ENCODE assay signal across 21 mouse cellular contexts in the genomic region with DNA sequence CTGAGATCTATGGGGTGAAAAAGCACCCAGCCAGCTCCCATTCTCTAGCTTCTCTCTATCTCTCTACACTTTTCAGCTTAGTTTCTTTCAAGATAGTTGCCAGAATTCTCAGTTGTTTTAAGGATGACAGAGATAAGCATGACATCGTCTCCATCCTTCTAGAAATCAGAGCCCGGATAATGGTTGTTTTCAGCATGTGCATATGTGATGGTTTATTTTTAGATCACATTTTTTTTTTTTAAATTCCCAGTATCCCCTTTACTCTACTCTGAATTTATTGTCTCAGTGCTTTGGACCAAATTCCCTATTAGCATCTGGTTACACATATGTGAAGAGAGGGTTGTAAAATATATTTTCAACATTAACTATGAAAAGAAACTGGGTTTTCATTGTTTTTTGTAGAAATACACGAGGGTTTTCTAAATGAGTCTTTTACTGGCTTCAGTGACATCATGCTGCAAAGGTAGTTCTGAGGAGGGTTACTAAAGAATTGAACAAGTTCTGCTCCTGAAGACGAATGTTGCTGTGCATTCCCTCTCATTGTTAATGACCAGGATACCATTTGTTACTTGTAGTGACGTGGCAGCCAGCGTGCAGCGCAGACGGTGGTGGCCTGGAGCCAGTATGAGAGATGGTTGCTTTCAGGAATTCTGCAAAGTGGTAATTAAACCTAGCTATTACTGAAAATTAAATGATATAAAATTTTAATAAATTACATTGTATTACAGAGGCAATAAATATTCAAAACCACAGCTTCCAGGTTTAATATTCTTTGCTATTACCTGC. TPM values are rescaled to one million over a fixed set of nuclear protein-coding genes. Genes with fewer than 3 reads are reported as not detected.
DNase-seq lines count a peak whose midpoint lies in the region; ATAC-seq and TF ChIP-seq lines count a peak whose summit lies in the region.
"Had no signal": no experiment of that assay in that cellular context is flagged by ENCODE, and none has a peak within 500 bp of the region (broad histone marks: within the 10 kb centered on the region; RNA-seq: fewer than 3 reads in every experiment).

No protein-coding gene starts in this region.

- peaks cover 11% of the 10 kb centered on the region for H3K4me1 ChIP-seq in forebrain, embryonic 16.5 days (replicated peaks; ENCODE audit: control insufficient read depth, insufficient read depth, low read length)
- 0 out of 2 replicates have a peak, but pooled peaks cover 3% of the 10 kb centered on the region for H3K4me1 ChIP-seq in forebrain, embryonic 12.5 days
- no peaks in the 10 kb centered on the region for H3K4me1 ChIP-seq in intestine, embryonic 15.5 days (replicated peaks)
- H3K4me1 ChIP-seq: heart, embryonic 10.5 days; liver, embryonic 13.5 days; midbrain, embryonic 12.5 days had no signal

- H3K4me3 ChIP-seq in forebrain, embryonic 16.5 days (replicated peaks; ENCODE audit: low read length), result no peak overlapping the region
- no peak overlapping the region for H3K4me3 ChIP-seq in forebrain, embryonic 12.5 days (replicated peaks)
- no peak overlapping the region for H3K4me3 ChIP-seq in layer of hippocampus, adult 2 months
- H3K4me3 ChIP-seq in intestine, embryonic 15.5 days (replicated peaks), result no peak overlapping the region
- H3K4me3 ChIP-seq: heart, embryonic 10.5 days; liver, embryonic 13.5 days; midbrain, embryonic 12.5 days had no signal

- H3K36me3 ChIP-seq in forebrain, embryonic 16.5 days (ENCODE audit: control insufficient read depth, insufficient read depth), result no peaks in the 10 kb centered on the region
- no peaks in the 10 kb centered on the region for H3K36me3 ChIP-seq in forebrain, embryonic 12.5 days (replicated peaks)
- no peaks in the 10 kb centered on the region for H3K36me3 ChIP-seq in intestine, embryonic 15.5 days
- H3K36me3 ChIP-seq: heart, embryonic 10.5 days; liver, embryonic 13.5 days; midbrain, embryonic 12.5 days had no signal

- H3K27me3 ChIP-seq in forebrain, embryonic 16.5 days (replicated peaks; ENCODE audit: control insufficient read depth, insufficient read depth, low read length), result no peaks in the 10 kb centered on the region
- no peaks in the 10 kb centered on the region for H3K27me3 ChIP-seq in forebrain, embryonic 12.5 days
- H3K27me3 ChIP-seq in intestine, embryonic 15.5 days (replicated peaks), result no peaks in the 10 kb centered on the region
- H3K27me3 ChIP-seq: liver, embryonic 13.5 days; midbrain, embryonic 12.5 days had no signal

- 47% methylated on average over 8 of the region's 8 CpGs for WGBS in forebrain, embryonic 16.5 days
- 78% methylated on average over 8 of the region's 8 CpGs for WGBS in forebrain, embryonic 12.5 days
- 61% methylated on average over 8 of the region's 8 CpGs for WGBS in intestine, embryonic 15.5 days

- peak; percentile 14 for DNase-seq in kidney, postnatal 10 days
- no peak for DNase-seq in kidney, postnatal 25 days
- peak; percentile 15 to 41 for DNase-seq in layer of hippocampus, adult 2 months (ENCODE audit: low spot score in 2 of 2)
- DNase-seq in layer of hippocampus, postnatal 36 days, result peak; percentile 31 to 39
- DNase-seq: adrenal gland, postnatal 25 days; cerebellum, adult 9-10 months; kidney, adult 8-10 months; kidney, postnatal 14 days; liver, embryonic 13.5 days; lung, adult 2 months; lung, postnatal 14 days; thymus, adult 2 months had no signal

- no peak overlapping the region for H3K9ac ChIP-seq in forebrain, embryonic 16.5 days (replicated peaks; ENCODE audit: low read depth, low read length)
- no peak overlapping the region for H3K9ac ChIP-seq in forebrain, embryonic 12.5 days
- no peak overlapping the region for H3K9ac ChIP-seq in intestine, embryonic 15.5 days
- H3K9ac ChIP-seq: liver, embryonic 13.5 days; midbrain, embryonic 12.5 days had no signal

- H3K27ac ChIP-seq in forebrain, embryonic 16.5 days (ENCODE audit: low read length), result peak overlapping the region; percentile 69; the same call in 1 of the 2 replicates
- no peak overlapping the region for H3K27ac ChIP-seq in forebrain, embryonic 12.5 days
- H3K27ac ChIP-seq in layer of hippocampus, adult 2 months, result no peak overlapping the region
- H3K27ac ChIP-seq in intestine, embryonic 15.5 days, result no peak overlapping the region
- H3K27ac ChIP-seq: heart, embryonic 10.5 days; liver, embryonic 13.5 days; midbrain, embryonic 12.5 days; stomach, postnatal 0 days had no signal

- no peak for TF ChIP-seq CTCF in layer of hippocampus, adult 2 months (conservative IDR thresholded peaks at IDR 0.05)

- no peak overlapping the region for H3K4me2 ChIP-seq in forebrain, embryonic 16.5 days (ENCODE audit: low read length)
- no peak overlapping the region for H3K4me2 ChIP-seq in forebrain, embryonic 12.5 days
- no peak overlapping the region for H3K4me2 ChIP-seq in intestine, embryonic 15.5 days (replicated peaks)
- H3K4me2 ChIP-seq: liver, embryonic 13.5 days; midbrain, embryonic 12.5 days had no signal

- H3K9me3 ChIP-seq in forebrain, embryonic 16.5 days (ENCODE audit: control insufficient read depth, low read length), result no peaks in the 10 kb centered on the region
- H3K9me3 ChIP-seq in forebrain, embryonic 12.5 days, result no peaks in the 10 kb centered on the region
- no peaks in the 10 kb centered on the region for H3K9me3 ChIP-seq in intestine, embryonic 15.5 days
- H3K9me3 ChIP-seq: heart, embryonic 10.5 days; liver, embryonic 13.5 days; midbrain, embryonic 12.5 days had no signal

- ATAC-seq in forebrain, embryonic 16.5 days, result peak; percentile 66
- ATAC-seq in forebrain, embryonic 12.5 days (ENCODE audit: low FRiP score), result no peak
- ATAC-seq in intestine, embryonic 15.5 days, result no peak
- ATAC-seq: CD4-positive, CD25-positive, alpha-beta regulatory T cell, adult 4 months had no signal

RNA-seq across cellular contexts. Expression of gene Cavin4, which starts 52.7 kb away (rescaled TPM):
- polyA plus RNA-seq in forebrain, embryonic 16.5 days (2015; fragmentation: Nextera tagmentation; extraction: Ambion mirVana), result 1.1 and 1.4 TPM in 2 replicates
- polyA plus RNA-seq in forebrain, embryonic 12.5 days (2016; fragmentation: Nextera tagmentation; extraction: Ambion mirVana), result 1.9 and 2.1 TPM in 2 replicates
- total RNA-seq in layer of hippocampus, adult 2 months (2021), result 1 to 10 TPM; 2.1 TPM
- 1 to 10 TPM; 1.6 to 2.6 TPM for total RNA-seq in layer of hippocampus, postnatal 36 days (2021)
- 0.35 and 0.39 TPM in 2 replicates for polyA plus RNA-seq in intestine, embryonic 15.5 days (2015; fragmentation: Nextera tagmentation; extraction: Ambion mirVana)
- total RNA-seq: hematopoietic stem cell, adult 5-6 weeks; megakaryocyte progenitor cell, adult 5-6 weeks had no signal
- polyA plus RNA-seq: CD4-positive, CD25-positive, alpha-beta regulatory T cell, adult 4 months had no signal

Comparison
In these comparisons a context has a peak if more than half of its experiments do, and no peak if none do; other contexts are left out.
1. DNase-seq: peak in kidney, postnatal 10 days (single experiment), layer of hippocampus, adult 2 months (2 of 2) and layer of hippocampus, postnatal 36 days (2 of 2); none in kidney, postnatal 25 days (0 of 2).